Mouse (Mus musculus): ENCODE measurements at regions not wholly inside any gene's neighbourhood (a gene's known extent, or its start where the extent isn't known, plus 50 kb on each side); places are given as distances from the start of the nearest gene placed in this dataset.

DNA sequence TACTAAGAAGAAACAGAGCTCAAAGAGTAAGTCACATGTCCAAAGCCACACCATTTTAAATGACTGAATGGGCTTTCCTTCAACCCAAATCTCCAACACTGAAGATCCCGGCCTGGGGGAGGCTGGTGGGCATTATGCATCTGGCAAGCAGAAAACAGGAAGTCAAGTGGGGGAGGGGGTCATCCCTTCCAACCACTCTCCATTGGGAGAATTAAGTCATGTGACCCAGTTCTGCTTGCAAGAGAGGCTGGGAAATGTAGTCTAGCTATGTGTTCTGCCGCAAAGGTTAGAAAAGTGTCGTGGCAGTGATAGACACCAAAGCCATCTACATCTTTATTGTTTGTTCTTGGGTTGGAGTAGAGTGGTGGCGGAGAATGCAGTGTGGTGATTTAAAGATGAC is 78.0 kb upstream of the Disp3 start:
- TF ChIP-seq CTCF (conservative IDR thresholded peaks at IDR 0.05; ENCODE audit: low read length) (no peak), NANOG (IDR thresholded peaks at IDR 0.05; ENCODE audit: borderline replicate concordance, low read length) (no peak)
